Mouse (Mus musculus) heart, embryonic 11.5 days (tissue): ENCODE measurements around the gene 1700034I23Rik. TPM values are rescaled to one million over a fixed set of nuclear protein-coding genes. Genes with fewer than 3 reads are reported as not detected.
"Not testable (repeated sequence)": the region's sequence is repeated elsewhere in the genome, so short reads cannot be mapped to it uniquely, and the experiment has no call there.

ENCODE experiments used
- ATAC-seq: fragments of 200-750 bp; cut with Nextera tagmentation; replicated peaks from 2 replicates; pipeline ENCODE4 v1.8.0; 2017; ENCODE audit warnings: moderate library complexity; ENCODE audit not compliant: insufficient number of reproducible peaks, low FRiP score, low TSS enrichment
- H3K27ac ChIP-seq: fragments of 300-500 bp; sonication (generic); 2 replicates; pipeline ENCODE4 v1.5.1; 2014; ENCODE audit warnings: mild to moderate bottlenecking, low read depth, low read length
- H3K27me3 ChIP-seq: fragments of 300-500 bp; sonication (generic); 2 replicates; pipeline ENCODE4 v1.6.1; 2014; ENCODE audit warnings: mild to moderate bottlenecking, low read length, mixed read lengths; ENCODE audit not compliant: control insufficient read depth, insufficient read depth
- H3K36me3 ChIP-seq: fragments of 300-500 bp; sonication (generic); 2 replicates; pipeline ENCODE4 v1.6.1; 2014; ENCODE audit warnings: mild to moderate bottlenecking, low read length, moderate library complexity, mixed read lengths; ENCODE audit not compliant: control insufficient read depth, insufficient read depth
- H3K4me1 ChIP-seq: fragments of 300-500 bp; sonication (generic); 2 replicates; pipeline ENCODE4 v1.6.1; 2014; ENCODE audit warnings: low read length; ENCODE audit not compliant: control insufficient read depth, insufficient read depth
- H3K4me2 ChIP-seq: fragments of 300-500 bp; sonication (generic); 2 replicates; pipeline ENCODE4 v1.6.1; 2014; ENCODE audit warnings: mild to moderate bottlenecking, moderate library complexity
- H3K4me3 ChIP-seq: fragments of 300-500 bp; sonication (generic); 2 replicates; pipeline ENCODE4 v1.5.1; 2014; ENCODE audit warnings: low read depth, low read length
- H3K9ac ChIP-seq: fragments of 300-500 bp; sonication (generic); 2 replicates; pipeline ENCODE4 v1.6.1; 2014; ENCODE audit warnings: mild to moderate bottlenecking, low read depth, low read length, moderate library complexity
- H3K9me3 ChIP-seq: fragments of 300-500 bp; sonication (generic); replicated peaks from 2 replicates; pipeline ENCODE4 v1.6.1; 2016; ENCODE audit warnings: low read length; ENCODE audit not compliant: control insufficient read depth
- WGBS: fragments of 180-500 bp; shearing (Covaris S2); extraction: QIAGEN DNeasy Blood & Tissue Kit; methylation state at CpG from one replicate; pipeline ENCODE4 v1.1.7; 2014; ENCODE audit not compliant: insufficient replicate concordance; 5-methylcytosine and 5-hydroxymethylcytosine counted together
- polyA plus RNA-seq: library from polyadenylated mRNA; unstranded; fragments of >200 nt; fragmentation: Nextera tagmentation; extraction: Ambion mirVana; gene quantifications from 2 replicates; pipeline ENCODE4 v1.2.1, GENCODE M21; 2014

The 1700034I23Rik gene
- 0.21 TPM in 1 of 2 replicates, not detected in the other for polyA plus RNA-seq

GRCm38 (mm10) chr3:40902443-40902842 is at the start of gene 1700034I23Rik:
Gene 1700034I23Rik (minus strand): TSS chr3:40902543.
- not testable (repeated sequence) for H3K27ac ChIP-seq, H3K36me3 ChIP-seq, H3K4me2 ChIP-seq, H3K4me1 ChIP-seq, ATAC-seq, H3K9me3 ChIP-seq, H3K27me3 ChIP-seq, H3K4me3 ChIP-seq, H3K9ac ChIP-seq
- 91% methylated on average over 5 of the region's 10 CpGs for WGBS

- no peak for ATAC-seq
- Histone ChIP-seq H3K4me1 (no peaks in the 10 kb centered on the region), H3K27ac (no peak overlapping the region), H3K9me3 (no peaks in the 10 kb centered on the region), H3K27me3 (no peaks in the 10 kb centered on the region; the same call in 1 of the 2 replicates), H3K4me3 (peak overlapping the region; percentile 83), H3K9ac (peak overlapping the region; percentile 81), H3K4me2 (peak overlapping the region; percentile 96), H3K36me3 (no peaks in the 10 kb centered on the region)
- 15% methylated on average over 7 of the region's 7 CpGs for WGBS
Measured at GRCm38 (mm10) chr3:40951365-40951764, 49.0 kb upstream of the 1700034I23Rik start.

- peak; percentile 20; the same call in 1 of the 2 replicates for ATAC-seq
- H3K27ac ChIP-seq = peak overlapping the region; percentile 85
- H3K9me3 ChIP-seq = no peaks in the 10 kb centered on the region
- no peaks in the 10 kb centered on the region for H3K36me3 ChIP-seq
- H3K4me2 ChIP-seq = peak overlapping the region; percentile 96
- peak overlapping the region; percentile 81 for H3K9ac ChIP-seq
- H3K4me3 ChIP-seq = peak overlapping the region; percentile 83
- H3K27me3 ChIP-seq = no peaks in the 10 kb centered on the region; the same call in 1 of the 2 replicates
- under 1% methylated on average over 43 of the region's 43 CpGs for WGBS
- no peaks in the 10 kb centered on the region for H3K4me1 ChIP-seq
Measured at GRCm38 (mm10) chr3:40950601-40951201, 48.4 kb upstream of the 1700034I23Rik start.

GRCm38 (mm10) chr3:40949903-40950600 is 47.7 kb upstream of the 1700034I23Rik start:
- ATAC-seq = peak; percentile 41
- H3K4me3 ChIP-seq = peak overlapping the region; percentile 83
- H3K9me3 ChIP-seq = no peaks in the 10 kb centered on the region
- H3K4me1 ChIP-seq = no peaks in the 10 kb centered on the region
- WGBS = under 1% methylated on average over 80 of the region's 118 CpGs
- peak overlapping the region; percentile 96 for H3K4me2 ChIP-seq
- no peaks in the 10 kb centered on the region; the same call in 1 of the 2 replicates for H3K27me3 ChIP-seq
- H3K9ac ChIP-seq = peak overlapping the region; percentile 81
- H3K36me3 ChIP-seq = no peaks in the 10 kb centered on the region
- H3K27ac ChIP-seq = peak overlapping the region; percentile 85

GRCm38 (mm10) chr3:40949170-40949902 is 47.0 kb upstream of the 1700034I23Rik start, which contains the start of gene Larp1b:
Gene Larp1b (plus strand): TSS chr3:40949828.
- ATAC-seq = peak; percentile 95
- whole genome bisulfite sequencing = under 1% methylated on average over 66 of the region's 66 CpGs

GRCm38 (mm10) chr3:40939019-40939418 is 36.7 kb upstream of the 1700034I23Rik start:
- H3K36me3 ChIP-seq = peaks cover 2% of the 10 kb centered on the region
- no peaks in the 10 kb centered on the region for H3K27me3 ChIP-seq
- ATAC-seq = no peak
- no peak overlapping the region for H3K4me3 ChIP-seq
- H3K9me3 ChIP-seq = no peaks in the 10 kb centered on the region
- H3K27ac ChIP-seq = no peak overlapping the region
- no peaks in the 10 kb centered on the region for H3K4me1 ChIP-seq
- H3K4me2 ChIP-seq = no peak overlapping the region
- H3K9ac ChIP-seq = no peak overlapping the region

More at GRCm38 (mm10) chr3:40949170-40949902, 47.0 kb upstream of the 1700034I23Rik start, which contains the start of gene Larp1b:
- H3K27me3 ChIP-seq = no peaks in the 10 kb centered on the region; the same call in 1 of the 2 replicates
- peak within 1 kb of the TSS; percentile 81 for H3K9ac ChIP-seq
- peak within 1 kb of the TSS; percentile 83 for H3K4me3 ChIP-seq
- H3K27ac ChIP-seq = peak within 1 kb of the TSS; percentile 85
- no peaks in the 10 kb centered on the region for H3K36me3 ChIP-seq
- H3K4me1 ChIP-seq = no peaks in the 10 kb centered on the region
- H3K4me2 ChIP-seq = peak within 1 kb of the TSS; percentile 96
- H3K9me3 ChIP-seq = no peaks in the 10 kb centered on the region

GRCm38 (mm10) chr3:40938592-40938991 is 36.2 kb upstream of the 1700034I23Rik start:
- WGBS = 94% methylated on average over 4 of the region's 4 CpGs
- no peak overlapping the region for H3K4me2 ChIP-seq
- H3K4me1 ChIP-seq = no peaks in the 10 kb centered on the region
- peaks cover 6% of the 10 kb centered on the region for H3K36me3 ChIP-seq
- ATAC-seq = no peak
- H3K27ac ChIP-seq = no peak overlapping the region
- no peaks in the 10 kb centered on the region for H3K9me3 ChIP-seq
- H3K27me3 ChIP-seq = no peaks in the 10 kb centered on the region
- H3K9ac ChIP-seq = no peak overlapping the region
- no peak overlapping the region for H3K4me3 ChIP-seq

GRCm38 (mm10) chr3:40938189-40938588 is 35.8 kb upstream of the 1700034I23Rik start:
- H3K4me3 ChIP-seq = no peak overlapping the region
- peaks cover 7% of the 10 kb centered on the region for H3K36me3 ChIP-seq
- H3K27me3 ChIP-seq = no peaks in the 10 kb centered on the region
- no peak for ATAC-seq
- no peaks in the 10 kb centered on the region for H3K9me3 ChIP-seq
- H3K4me1 ChIP-seq = no peaks in the 10 kb centered on the region
- no peak overlapping the region for H3K9ac ChIP-seq
- 71% methylated on average over 5 of the region's 5 CpGs for WGBS
- no peak overlapping the region for H3K4me2 ChIP-seq
- H3K27ac ChIP-seq = no peak overlapping the region
